Mouse (Mus musculus) olfactory bulb, adult 2 months (tissue): ENCODE measurements around the gene Arfgef2.

Source experiments
- CTCF ChIP-seq: fragments of 200-500 bp; IDR thresholded peaks from 2 replicates; pipeline ENCODE4 v1.5.1; 2012; ENCODE audit warnings: low read depth, mild to moderate bottlenecking, low read length, moderate library complexity; ENCODE audit not compliant: insufficient read depth
- POLR2A ChIP-seq: fragments of 200-500 bp; IDR thresholded peaks from 2 replicates; pipeline ENCODE4 v1.6.1; 2012; ENCODE audit warnings: mild to moderate bottlenecking, low read depth, low read length, moderate library complexity; ENCODE audit not compliant: insufficient read depth

GRCm38 (mm10) chr2:166799615-166800472 lies 5.5 kb upstream of the Arfgef2 start:
- TF ChIP-seq POLR2A = no peak
- TF ChIP-seq CTCF = no peak
